Mouse (Mus musculus) intestine, embryonic 16.5 days (tissue): Measurements from ENCODE around the gene Actrt3. TPM values are rescaled to one million over a fixed set of nuclear protein-coding genes. Genes with fewer than 3 reads are reported as not detected.
"Not testable (repeated sequence)": the region's sequence is repeated elsewhere in the genome, so short reads cannot be mapped to it uniquely, and the experiment has no call there.

Experiments
- ATAC-seq: fragments of 200-750 bp; cut with Nextera tagmentation; 2 replicates; pipeline ENCODE4 v1.8.0; 2017; ENCODE audit warnings: moderate TSS enrichment, moderate library complexity
- H3K27ac ChIP-seq: fragments of 300-500 bp; sonication (generic); 2 replicates; pipeline ENCODE4 v1.5.1; 2014; ENCODE audit warnings: mild to moderate bottlenecking, low read length
- H3K27me3 ChIP-seq: fragments of 300-500 bp; sonication (generic); replicated peaks from 2 replicates; pipeline ENCODE4 v1.6.1; 2014; ENCODE audit warnings: low read length, control low read depth, mixed read lengths; ENCODE audit not compliant: control insufficient read depth, insufficient read depth
- H3K36me3 ChIP-seq: fragments of 300-500 bp; sonication (generic); 2 replicates; pipeline ENCODE4 v1.6.1; 2014; ENCODE audit warnings: low read length, control low read depth; ENCODE audit not compliant: control insufficient read depth, insufficient read depth
- H3K4me1 ChIP-seq: fragments of 300-500 bp; sonication (generic); 2 replicates; pipeline ENCODE4 v1.6.1; 2014; ENCODE audit warnings: low read length, control low read depth, mixed read lengths; ENCODE audit not compliant: control insufficient read depth, insufficient read depth
- H3K4me2 ChIP-seq: fragments of 300-500 bp; sonication (generic); 2 replicates; pipeline ENCODE4 v1.6.1; 2014; ENCODE audit warnings: low read depth, low read length, control low read depth
- H3K4me3 ChIP-seq: fragments of 300-500 bp; sonication (generic); 2 replicates; pipeline ENCODE4 v1.5.1; 2014; ENCODE audit warnings: mild to moderate bottlenecking, low read length
- H3K9ac ChIP-seq: fragments of 300-500 bp; sonication (generic); 2 replicates; pipeline ENCODE4 v1.6.1; 2014; ENCODE audit warnings: low read depth, low read length
- H3K9me3 ChIP-seq: fragments of 300-500 bp; sonication (generic); 2 replicates; pipeline ENCODE4 v1.6.1; 2016; ENCODE audit warnings: low read length, control low read depth; ENCODE audit not compliant: control insufficient read depth
- WGBS: fragments of 180-500 bp; shearing (Covaris S2); extraction: QIAGEN DNeasy Blood & Tissue Kit; methylation state at CpG from one replicate; pipeline ENCODE4 v1.1.7; 2014; 5-methylcytosine and 5-hydroxymethylcytosine counted together
- polyA plus RNA-seq: library from polyadenylated mRNA; unstranded; fragments of >200 nt; fragmentation: Nextera tagmentation; extraction: Ambion mirVana; gene quantifications from 2 replicates; pipeline ENCODE4 v1.2.1, GENCODE M21; 2015

Actrt3 gene
- polyA plus RNA-seq, 1 experiment from 2014 or later, result 0.12 TPM

- H3K27ac ChIP-seq, result no peak overlapping the region
- ATAC-seq, result 0 out of 2 replicates have a peak, but pooled peaks have one; percentile 6
- 81% methylated on average over 4 of the region's 4 CpGs for WGBS
These were observed 5.8 kb downstream of the Actrt3 start for GRCm38 (mm10) chr3:30593719-30594485.

DNA sequence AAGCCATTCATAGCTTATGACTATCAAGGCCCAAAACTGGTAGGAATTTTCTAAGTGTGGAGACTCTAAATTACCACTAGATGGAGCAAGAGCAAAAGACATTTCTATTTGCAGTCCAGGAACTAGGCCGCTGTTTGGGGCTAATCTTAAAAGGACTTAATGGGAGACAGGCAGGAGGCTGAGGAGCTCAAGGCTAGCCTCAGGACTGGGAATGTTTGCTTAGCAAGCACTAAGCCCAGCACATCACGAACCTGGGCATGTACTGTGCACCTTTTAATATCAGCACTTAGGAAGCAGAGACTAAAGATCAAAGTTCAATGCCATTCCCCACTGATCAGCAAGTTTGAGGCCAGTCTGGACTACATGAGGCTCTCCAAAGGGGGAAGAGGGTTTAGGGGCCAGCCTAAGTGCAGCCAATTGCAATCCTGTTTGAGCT is 7.3 kb downstream of the Actrt3 start:
- peak; percentile 91 for ATAC-seq
- H3K4me2 ChIP-seq, result no peak overlapping the region
- H3K4me3 ChIP-seq, result no peak overlapping the region
- no peak overlapping the region for H3K9ac ChIP-seq
- 0% methylated on average over 2 of the region's 2 CpGs for WGBS
- H3K4me1 ChIP-seq, result no peaks in the 10 kb centered on the region
- peak overlapping the region; percentile 77 for H3K27ac ChIP-seq
- no peaks in the 10 kb centered on the region; the same call in 1 of the 2 replicates for H3K27me3 ChIP-seq
- no peaks in the 10 kb centered on the region for H3K36me3 ChIP-seq
- H3K9me3 ChIP-seq, result no peaks in the 10 kb centered on the region

More at GRCm38 (mm10) chr3:30593719-30594485, 5.8 kb downstream of the Actrt3 start:
- H3K9ac ChIP-seq, result no peak overlapping the region
- no peak overlapping the region for H3K4me3 ChIP-seq
- no peaks in the 10 kb centered on the region for H3K4me1 ChIP-seq
- H3K4me2 ChIP-seq, result no peak overlapping the region
- peaks cover 3% of the 10 kb centered on the region; the same call in 1 of the 2 replicates for H3K27me3 ChIP-seq
- no peaks in the 10 kb centered on the region for H3K36me3 ChIP-seq
- H3K9me3 ChIP-seq, result no peaks in the 10 kb centered on the region

DNA sequence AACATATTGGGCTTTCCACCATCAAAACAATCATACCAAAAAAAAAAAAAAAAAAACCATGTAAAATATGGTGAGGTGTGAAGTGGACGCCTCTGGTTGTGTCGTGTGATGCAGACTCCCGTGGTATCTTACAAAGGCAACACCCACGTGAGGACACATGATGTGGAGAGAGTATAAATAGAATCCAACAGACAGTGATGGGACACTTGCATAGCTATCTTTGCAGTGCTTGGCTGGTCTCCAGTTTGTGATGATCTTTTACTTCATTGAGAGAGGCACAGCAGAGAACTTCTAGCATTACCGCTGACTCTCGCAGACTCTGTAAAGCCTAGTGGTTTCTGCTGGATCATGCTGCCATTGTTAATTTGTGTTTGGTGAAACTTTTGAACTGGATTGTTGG is 10.9 kb downstream of the Actrt3 start:
- Histone ChIP-seq H3K36me3 (no peaks in the 10 kb centered on the region), H3K4me2 (no peak overlapping the region), H3K27me3 (no peaks in the 10 kb centered on the region), H3K9me3 (no peaks in the 10 kb centered on the region), H3K4me1 (no peaks in the 10 kb centered on the region), H3K9ac (no peak overlapping the region), H3K4me3 (no peak overlapping the region), H3K27ac (no peak overlapping the region)
- ATAC-seq, result no peak
- 82% methylated on average over 6 of the region's 6 CpGs for WGBS

DNA sequence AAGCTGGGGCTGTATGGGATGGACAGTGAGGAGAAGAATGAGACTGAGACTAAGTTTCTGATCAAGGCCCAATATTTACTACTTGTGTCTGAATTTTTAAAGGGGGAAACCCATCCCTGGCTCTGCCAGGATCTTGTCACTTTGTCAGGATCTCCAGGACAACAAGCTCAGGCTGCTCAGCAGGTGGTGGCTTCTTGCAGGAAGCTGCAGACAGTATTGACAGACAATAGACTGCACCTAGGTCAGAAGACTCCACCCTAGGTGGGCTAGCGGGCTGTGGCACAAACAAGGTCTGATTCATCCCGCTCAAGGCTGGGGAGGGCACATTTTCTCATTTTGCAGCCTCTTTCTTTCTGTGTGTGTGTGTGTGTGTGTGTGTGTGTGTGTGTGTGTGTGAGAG is 26.2 kb downstream of the Actrt3 start:
- Histone ChIP-seq H3K9me3 (no peaks in the 10 kb centered on the region), H3K9ac (no peak overlapping the region), H3K4me1 (no peaks in the 10 kb centered on the region), H3K36me3 (no peaks in the 10 kb centered on the region), H3K27me3 (no peaks in the 10 kb centered on the region), H3K27ac (no peak overlapping the region), H3K4me3 (no peak overlapping the region), H3K4me2 (no peak overlapping the region)
- ATAC-seq, result no peak
- WGBS, result 14% methylated on average over 2 of the region's 2 CpGs

DNA sequence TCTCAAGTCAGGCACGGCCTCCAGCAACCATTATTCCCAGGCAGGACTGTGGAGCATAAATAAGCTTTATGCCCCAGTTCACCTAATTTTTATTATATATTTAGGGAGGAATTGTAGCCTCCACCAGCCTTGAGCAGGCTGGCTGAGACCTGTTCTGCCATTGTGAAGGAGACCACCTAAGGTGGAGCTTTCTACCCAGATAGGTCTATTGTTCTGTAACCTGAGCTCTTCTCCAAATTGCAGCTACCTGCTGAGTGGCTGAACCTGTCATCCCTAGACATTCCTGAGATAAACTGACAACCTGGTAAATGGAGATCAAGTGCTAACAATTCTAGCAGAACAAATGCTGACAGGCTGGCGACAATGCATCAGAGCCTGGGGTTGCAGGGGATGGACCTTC is 33.4 kb downstream of the Actrt3 start:
- H3K4me3 ChIP-seq, H3K9me3 ChIP-seq, ATAC-seq, H3K9ac ChIP-seq, H3K36me3 ChIP-seq, H3K27me3 ChIP-seq, H3K4me1 ChIP-seq, H3K4me2 ChIP-seq, H3K27ac ChIP-seq: not testable (repeated sequence)
- no CpG with 5 or more reads among the region's 2 CpGs for WGBS

GRCm38 (mm10) chr3:30560677-30561314 is 38.9 kb downstream of the Actrt3 start:
- no peak for ATAC-seq
- WGBS, result 43% methylated on average over 6 of the region's 6 CpGs
- H3K27ac ChIP-seq, result no peak overlapping the region

GRCm38 (mm10) chr3:30553741-30554140 is 46.0 kb downstream of the Actrt3 start:
- no peak overlapping the region for H3K4me2 ChIP-seq
- no peaks in the 10 kb centered on the region; the same call in 1 of the 2 replicates for H3K4me1 ChIP-seq
- 52% methylated on average over 6 of the region's 6 CpGs for WGBS
- H3K9me3 ChIP-seq, result no peaks in the 10 kb centered on the region
- H3K27me3 ChIP-seq, result no peaks in the 10 kb centered on the region
- no peak overlapping the region for H3K9ac ChIP-seq
- no peak overlapping the region for H3K4me3 ChIP-seq
- peak; percentile 56; the same call in 1 of the 2 replicates for ATAC-seq
- H3K27ac ChIP-seq, result no peak overlapping the region
- H3K36me3 ChIP-seq, result no peaks in the 10 kb centered on the region

More at GRCm38 (mm10) chr3:30560677-30561314, 38.9 kb downstream of the Actrt3 start:
- Histone ChIP-seq H3K4me3 (no peak overlapping the region), H3K27me3 (no peaks in the 10 kb centered on the region), H3K9me3 (no peaks in the 10 kb centered on the region), H3K36me3 (no peaks in the 10 kb centered on the region), H3K4me1 (no peaks in the 10 kb centered on the region), H3K9ac (no peak overlapping the region), H3K4me2 (no peak overlapping the region)

GRCm38 (mm10) chr3:30550218-30550617 is 49.5 kb downstream of the Actrt3 start:
- H3K36me3 ChIP-seq, result no peaks in the 10 kb centered on the region
- H3K27ac ChIP-seq, result no peak overlapping the region
- H3K9ac ChIP-seq, result no peak overlapping the region
- no peaks in the 10 kb centered on the region; the same call in 1 of the 2 replicates for H3K4me1 ChIP-seq
- no peaks in the 10 kb centered on the region for H3K9me3 ChIP-seq
- no peak overlapping the region for H3K4me2 ChIP-seq
- ATAC-seq, result no peak
- no peak overlapping the region for H3K4me3 ChIP-seq
- WGBS, result 52% methylated on average over 2 of the region's 2 CpGs
- no peaks in the 10 kb centered on the region for H3K27me3 ChIP-seq

- H3K4me1 ChIP-seq, result no peaks in the 10 kb centered on the region; the same call in 1 of the 2 replicates
These were observed 50.8 kb downstream of the Actrt3 start for GRCm38 (mm10) chr3:30548928-30549327.

More at GRCm38 (mm10) chr3:30548928-30549327, 50.8 kb downstream of the Actrt3 start:
- no peak overlapping the region for H3K4me3 ChIP-seq
- no peak overlapping the region for H3K9ac ChIP-seq
- H3K27me3 ChIP-seq, result no peaks in the 10 kb centered on the region
- no peaks in the 10 kb centered on the region for H3K36me3 ChIP-seq
- H3K9me3 ChIP-seq, result no peaks in the 10 kb centered on the region
- 0 out of 2 replicates have a peak, but pooled peaks have one; percentile 18 for ATAC-seq
- 52% methylated on average over 7 of the region's 7 CpGs for WGBS
- H3K27ac ChIP-seq, result no peak overlapping the region
- no peak overlapping the region for H3K4me2 ChIP-seq
